Mouse (Mus musculus): Measurements from ENCODE around the gene Opalin.

GRCm38 (mm10) chr19:41019164-41019675, 57.7 kb downstream of the Opalin start:
- TF ChIP-seq POLR2AphosphoS2 (IDR thresholded peaks at IDR 0.05; ENCODE audit: insufficient read length, low read depth) (no peak), REST (IDR thresholded peaks at IDR 0.05; ENCODE audit: insufficient read depth, insufficient read length) (no peak), POLR2A (IDR thresholded peaks at IDR 0.05; ENCODE audit: insufficient read length, low read depth) (no peak), USF1 (IDR thresholded peaks at IDR 0.05; ENCODE audit: low read depth) (no peak), TCF12 (IDR thresholded peaks at IDR 0.05; ENCODE audit: insufficient read depth, poor library complexity, severe bottlenecking) (no peak), MAX (IDR thresholded peaks at IDR 0.05; ENCODE audit: low read depth) (no peak), MYOD1 (IDR thresholded peaks at IDR 0.05; ENCODE audit: control insufficient read depth in 1 of 3, insufficient read length in 2 of 3, low read depth in 2 of 3) (no peak), SRF (IDR thresholded peaks at IDR 0.05; ENCODE audit: control insufficient read depth, insufficient read length, low read depth) (no peak)
